Mouse (Mus musculus) urinary bladder, postnatal 14 days (tissue): ENCODE data around the gene Slc22a17.

Experiments used
- DNase-seq: peaks from one replicate; pipeline ENCODE4 v3.0.0; 2021; ENCODE audit warnings: low spot score

The Slc22a17 gene

DNA sequence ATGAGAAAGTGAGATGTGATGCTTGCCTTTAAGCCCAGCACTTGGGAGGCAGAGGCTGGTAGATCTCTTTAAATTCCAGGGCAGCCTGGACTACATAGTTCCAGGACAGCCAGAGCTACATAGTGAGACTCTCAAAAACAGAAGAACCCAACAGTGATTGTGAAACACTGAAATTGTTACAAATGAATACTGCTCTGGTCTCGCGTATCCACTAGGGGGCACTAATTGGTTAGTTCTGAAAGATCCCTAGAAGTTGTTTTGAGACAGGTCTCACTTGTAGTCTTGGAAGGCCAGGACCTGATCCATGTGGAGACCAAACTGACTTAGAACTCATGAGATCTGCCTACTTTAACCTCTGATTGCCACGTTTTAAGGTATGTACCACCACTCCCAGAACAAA is 12.5 kb downstream of the Slc22a17 start:
- DNase-seq = peak; percentile 77

DNA sequence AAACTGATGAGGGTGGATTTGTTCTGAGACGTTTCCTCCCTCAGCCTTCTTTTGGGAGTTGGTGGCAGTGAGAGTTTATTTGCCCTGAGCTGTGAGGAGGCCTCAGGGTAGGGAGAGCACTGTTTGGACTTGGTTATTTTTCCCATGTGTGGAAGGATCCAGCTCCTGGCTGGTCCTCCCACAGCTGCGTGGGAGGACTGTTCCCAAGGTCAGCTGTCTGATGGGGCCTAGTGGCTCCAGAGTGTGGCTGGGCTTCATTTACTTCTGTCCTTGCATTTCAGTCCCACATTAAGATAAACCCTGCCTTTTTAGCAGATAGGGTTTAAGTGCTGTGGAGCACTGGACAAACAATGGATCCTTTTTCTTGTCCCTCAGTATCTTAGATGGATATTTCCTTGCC is 15.5 kb downstream of the Slc22a17 start:
- no peak for DNase-seq

DNA sequence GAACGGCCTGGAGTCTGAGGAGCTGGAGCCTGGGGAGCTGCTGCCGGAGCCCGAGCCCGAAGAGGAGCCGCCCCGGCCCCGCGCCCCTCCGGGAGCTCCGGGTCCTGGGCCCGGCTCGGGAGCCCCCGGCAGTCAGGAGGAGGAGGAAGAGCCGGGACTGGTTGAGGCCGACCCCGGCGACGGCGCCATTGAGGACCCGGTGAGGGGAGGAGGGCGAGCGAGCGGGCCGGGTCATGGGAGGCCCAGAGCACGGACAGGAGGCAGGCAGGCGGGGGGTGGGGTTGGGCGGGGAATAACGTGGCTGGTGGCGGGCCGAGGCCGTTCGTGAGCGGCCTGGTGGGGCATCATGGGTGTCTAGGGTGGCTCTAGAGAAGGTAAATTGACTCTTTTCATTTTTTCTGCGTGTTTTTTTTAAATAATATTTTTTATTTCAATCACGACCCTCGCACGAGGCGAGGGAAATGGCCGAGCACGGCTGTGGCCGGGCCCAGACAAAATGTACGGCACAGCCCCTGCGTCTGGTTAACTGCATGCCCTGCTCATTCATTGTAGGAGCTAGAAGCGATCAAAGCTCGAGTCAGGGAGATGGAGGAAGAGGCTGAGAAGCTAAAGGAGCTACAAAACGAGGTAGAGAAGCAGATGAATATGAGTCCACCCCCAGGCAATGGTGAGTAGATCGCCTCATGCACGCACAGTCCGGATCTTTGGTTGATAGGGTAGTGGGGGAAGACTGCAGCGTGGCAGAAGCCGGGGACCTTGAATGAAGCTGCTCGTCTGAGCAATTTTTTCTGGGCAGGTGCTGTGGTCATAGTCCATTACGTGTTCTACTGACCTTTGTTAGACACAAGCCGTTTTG is 18.4 kb downstream of the Slc22a17 start:
- peak; percentile 65 for DNase-seq

DNA sequence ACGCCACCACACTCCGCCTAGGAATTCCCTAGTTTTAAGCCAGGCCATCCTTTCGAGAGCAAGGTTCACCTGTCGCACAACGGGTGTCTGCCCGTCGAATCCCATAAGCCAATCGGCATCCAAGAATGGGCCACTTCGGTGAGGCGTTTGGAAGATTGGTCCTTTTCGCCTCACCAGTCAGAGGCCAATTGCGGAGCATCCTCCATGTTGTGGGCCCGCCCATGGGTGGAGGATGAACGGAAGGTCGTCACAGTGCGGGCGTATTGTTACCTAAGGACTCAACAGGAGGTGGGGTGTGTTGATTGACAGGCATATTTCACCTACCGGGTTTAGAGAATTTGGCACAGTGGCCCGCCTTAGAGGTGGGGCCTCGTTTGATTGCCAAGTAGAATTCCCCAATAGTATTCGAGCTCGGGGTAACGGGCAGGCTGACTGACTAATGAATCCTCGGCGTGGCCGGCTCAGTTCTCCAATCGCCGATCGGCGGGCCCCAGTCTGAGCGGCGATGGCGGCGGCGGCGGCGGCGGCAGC is 19.2 kb downstream of the Slc22a17 start:
- peak; percentile 96 for DNase-seq

DNA sequence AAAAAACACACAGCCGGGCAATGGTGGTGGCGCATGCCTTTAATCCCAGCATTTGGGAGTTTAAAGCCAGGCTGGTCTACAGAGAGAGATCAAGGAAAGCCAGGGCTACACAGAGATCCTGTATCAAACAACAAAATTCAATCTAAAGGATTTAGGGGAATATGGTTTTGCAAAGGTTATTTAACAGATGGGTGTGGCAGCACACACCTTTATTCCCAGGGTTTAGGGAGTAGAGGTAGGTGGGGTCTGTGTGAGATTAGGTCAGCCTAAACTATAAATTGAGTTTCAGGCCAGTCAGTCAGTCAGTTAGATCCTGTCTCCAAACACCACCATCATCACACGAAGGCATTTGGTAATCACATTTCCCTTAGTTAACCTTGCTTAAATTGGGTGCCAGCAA is 20.7 kb downstream of the Slc22a17 start, which contains the start of gene Pabpn1:
Gene Pabpn1 (plus strand): TSS at position 301 of the 400 bp plus-strand sequence.
- no peak for DNase-seq

DNA sequence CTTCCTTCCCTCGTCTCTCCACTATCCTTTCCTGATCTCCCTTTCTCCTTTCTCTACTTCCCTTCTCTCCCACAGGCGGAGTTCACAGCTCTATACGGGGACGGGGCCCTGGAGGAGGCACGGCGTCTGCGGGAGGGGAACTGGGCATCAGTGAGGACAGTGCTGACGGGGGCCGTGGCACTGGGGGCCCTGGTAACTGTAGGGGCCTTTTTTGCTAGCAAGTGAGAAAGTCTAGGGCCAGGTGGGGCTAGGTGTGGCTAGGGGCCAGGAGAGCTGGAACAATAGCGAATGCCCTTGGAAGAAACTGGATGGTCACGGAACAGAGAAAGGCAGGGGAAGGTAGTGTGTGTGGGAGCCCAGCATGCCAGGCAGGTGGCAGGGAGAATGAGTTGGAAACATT is 27.6 kb downstream of the Slc22a17 start:
- no peak for DNase-seq

DNA sequence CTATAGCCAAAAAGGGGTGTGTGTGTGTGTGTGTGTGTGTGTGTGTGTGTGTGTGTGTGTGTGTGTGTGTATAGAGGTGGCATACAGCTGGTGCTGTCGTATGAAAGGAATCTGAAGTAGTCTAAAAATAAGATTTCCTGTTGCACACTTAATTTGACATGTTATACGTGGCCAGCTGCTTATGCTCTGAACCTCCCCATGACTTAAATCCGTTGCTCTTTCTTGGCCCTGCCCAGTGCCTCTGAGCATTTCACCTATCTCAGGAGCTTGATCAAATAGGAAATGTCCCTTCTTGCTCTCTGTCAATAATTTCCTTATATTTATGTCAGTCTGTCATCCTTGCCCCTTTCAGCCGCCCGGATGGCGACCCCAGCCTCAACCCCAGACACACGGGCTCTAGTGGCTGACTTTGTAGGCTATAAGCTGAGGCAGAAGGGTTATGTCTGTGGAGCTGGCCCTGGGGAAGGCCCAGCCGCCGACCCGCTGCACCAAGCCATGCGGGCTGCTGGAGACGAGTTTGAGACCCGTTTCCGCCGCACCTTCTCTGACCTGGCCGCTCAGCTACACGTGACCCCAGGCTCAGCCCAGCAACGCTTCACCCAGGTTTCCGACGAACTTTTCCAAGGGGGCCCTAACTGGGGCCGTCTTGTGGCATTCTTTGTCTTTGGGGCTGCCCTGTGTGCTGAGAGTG is 28.8 kb downstream of the Slc22a17 start:
- DNase-seq = no peak

DNA sequence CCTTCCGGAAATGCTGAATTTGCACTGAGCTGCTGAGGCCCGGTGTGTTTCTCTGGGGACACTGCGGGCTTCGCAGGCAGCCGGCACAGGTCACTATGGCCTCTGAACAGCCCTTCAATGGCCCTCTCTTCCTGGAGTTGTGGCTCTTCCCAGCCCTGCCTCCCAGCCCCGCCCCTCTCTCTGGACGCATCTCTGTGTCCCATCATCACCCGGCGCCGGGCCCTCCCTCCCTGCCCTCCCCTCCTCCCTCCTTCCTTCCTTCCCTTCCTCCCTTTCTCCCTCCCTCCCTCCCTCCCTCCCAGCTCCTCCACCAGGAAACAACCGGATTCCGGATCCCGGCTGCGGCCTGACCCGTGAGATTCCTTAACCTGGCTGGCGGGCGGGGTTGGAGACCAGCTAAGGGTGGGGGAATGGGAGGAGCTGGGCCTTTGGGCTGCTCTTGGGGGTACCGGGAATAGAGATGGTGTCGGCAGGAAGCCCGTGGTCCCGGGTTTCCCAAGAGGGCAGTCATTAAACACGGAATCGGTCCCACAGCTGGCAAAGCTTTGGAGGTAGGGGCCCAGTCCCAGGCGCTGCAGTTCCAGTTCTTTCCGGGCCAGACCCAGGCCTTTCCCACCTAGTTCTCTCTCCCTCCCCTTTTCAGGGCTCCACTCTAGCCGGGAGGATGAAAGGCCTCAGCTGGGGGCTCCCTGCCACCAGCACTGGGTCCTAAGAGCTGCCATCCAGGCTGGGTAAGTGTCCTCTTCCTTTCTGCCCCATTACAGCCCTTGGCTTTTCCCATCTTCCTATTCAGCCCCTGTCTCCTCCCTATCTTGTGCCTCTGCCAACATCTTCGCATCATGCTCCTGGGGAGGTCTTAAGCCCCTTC is 29.5 kb downstream of the Slc22a17 start, which contains the start of the genes Bcl2l2 and Gm20521:
Gene Bcl2l2 (plus strand): TSS at position 224 of the 868 bp plus-strand sequence.
Gene Gm20521 (plus strand): TSS at position 288 of the 868 bp plus-strand sequence.
- peak; percentile 86 for DNase-seq

DNA sequence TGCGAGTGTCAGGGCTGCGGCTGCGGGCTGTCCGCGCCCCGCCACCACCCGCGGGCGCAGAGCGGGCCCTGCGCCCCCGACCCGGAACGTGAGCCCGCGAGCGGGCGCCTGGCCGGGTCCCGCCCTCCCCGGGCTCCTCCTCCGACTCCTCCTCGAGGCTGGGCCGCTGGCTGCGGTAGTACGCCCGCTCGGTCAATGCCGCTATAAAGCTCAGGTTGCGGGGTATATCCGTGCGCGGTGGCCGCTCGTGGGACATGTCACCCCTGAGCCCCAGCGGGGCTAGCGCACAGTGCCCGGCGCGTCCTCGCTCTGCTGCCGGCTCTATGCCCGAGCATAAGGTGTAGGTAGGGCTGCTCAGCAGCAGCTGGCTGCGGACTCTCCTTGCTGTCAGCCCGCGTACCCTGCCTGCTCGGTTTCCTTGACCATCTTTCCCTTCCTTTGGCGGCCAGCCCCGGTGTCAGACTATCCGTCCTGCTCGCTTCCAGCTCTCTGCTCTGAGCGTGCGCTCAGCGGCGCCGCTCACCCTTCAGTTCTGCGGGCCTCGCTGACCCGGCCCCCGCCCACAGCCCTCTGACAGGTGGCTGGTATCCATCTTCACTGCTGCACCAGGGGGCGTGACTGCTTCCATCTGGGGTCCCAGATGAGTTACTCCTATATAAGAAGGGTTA is 35.8 kb downstream of the Slc22a17 start, which contains the start of gene Ppp1r3e:
Gene Ppp1r3e (minus strand): TSS at position 503 of the 668 bp plus-strand sequence.
- peak; percentile 69 for DNase-seq

DNA sequence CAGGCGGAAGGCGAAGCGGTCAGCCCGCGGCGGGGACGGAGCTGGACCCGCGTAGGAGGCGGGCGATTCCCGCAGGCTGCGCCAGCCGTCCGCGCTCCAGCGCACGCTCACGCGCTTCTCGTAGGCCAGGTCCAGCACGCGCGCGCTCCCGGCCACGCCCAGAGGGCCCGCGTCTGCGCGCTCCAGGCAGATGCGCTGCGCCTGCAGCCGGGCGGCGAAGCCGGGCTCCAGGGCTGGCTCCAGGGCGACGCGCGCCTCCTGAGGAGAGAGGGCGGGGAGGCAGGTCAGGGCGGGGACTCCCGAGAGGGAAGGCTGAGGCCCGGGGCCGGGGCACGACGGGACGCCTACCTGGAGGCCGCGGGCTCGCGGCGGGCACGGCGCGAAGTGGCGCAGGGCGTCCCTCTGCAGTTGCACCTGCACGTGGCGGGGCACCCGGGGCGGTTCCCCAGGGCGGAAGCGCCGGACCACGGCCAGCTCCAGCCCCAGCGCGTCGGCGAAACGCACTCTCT is 36.3 kb downstream of the Slc22a17 start:
- DNase-seq = peak; percentile 90

DNA sequence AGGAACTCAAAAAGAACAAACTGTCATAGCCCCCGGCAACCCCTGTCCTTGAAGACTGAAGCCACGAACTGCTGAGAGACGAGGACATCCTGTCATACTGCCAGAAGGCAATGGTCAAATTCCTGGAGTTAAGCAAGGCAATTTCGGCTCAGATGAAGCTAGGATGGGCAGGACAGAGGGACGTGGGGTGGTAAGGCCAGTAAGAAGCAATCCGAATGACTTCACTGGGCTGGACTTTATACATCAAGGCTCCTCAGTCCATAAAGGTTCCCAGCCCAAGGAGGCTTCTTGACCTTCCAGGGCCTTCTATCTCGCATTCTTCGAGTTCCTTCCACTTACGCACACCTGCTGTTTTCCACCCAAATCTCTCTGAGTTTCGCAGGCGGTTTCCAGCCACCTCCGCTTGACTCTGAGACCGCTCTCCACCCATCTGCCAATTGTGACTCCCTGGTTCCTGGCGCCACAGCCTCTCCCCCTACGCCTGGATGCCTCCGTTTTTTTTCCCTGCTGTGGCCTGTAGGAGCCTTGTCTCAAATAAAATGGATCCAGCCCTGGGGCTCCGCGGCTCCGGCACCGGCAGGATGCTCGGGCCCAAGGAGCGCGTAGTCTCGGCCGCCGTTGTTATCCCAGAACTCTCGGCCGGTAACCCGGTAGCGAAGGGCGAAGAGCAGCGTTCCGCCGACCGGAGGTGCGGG is 36.9 kb downstream of the Slc22a17 start:
- no peak for DNase-seq

DNA sequence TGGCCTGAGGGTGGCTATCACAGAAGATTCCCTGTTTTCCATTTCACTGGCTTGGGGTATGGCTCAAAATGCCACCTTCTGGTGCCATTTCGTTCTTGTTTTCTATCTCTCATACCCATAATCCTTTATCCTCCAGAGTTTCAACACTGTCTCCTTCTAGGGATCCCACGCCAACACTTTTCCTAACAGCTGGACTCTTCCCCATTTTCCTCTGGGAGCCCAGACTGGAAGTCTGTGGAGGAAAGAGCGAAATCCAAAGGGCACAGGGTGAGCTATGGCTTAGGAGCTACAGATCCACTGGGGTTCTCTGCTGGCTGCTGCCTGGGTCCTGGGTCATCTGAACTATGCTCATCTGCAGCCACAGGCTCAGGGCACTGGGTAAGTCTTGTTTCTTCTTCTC is 38.8 kb downstream of the Slc22a17 start:
- no peak for DNase-seq

DNA sequence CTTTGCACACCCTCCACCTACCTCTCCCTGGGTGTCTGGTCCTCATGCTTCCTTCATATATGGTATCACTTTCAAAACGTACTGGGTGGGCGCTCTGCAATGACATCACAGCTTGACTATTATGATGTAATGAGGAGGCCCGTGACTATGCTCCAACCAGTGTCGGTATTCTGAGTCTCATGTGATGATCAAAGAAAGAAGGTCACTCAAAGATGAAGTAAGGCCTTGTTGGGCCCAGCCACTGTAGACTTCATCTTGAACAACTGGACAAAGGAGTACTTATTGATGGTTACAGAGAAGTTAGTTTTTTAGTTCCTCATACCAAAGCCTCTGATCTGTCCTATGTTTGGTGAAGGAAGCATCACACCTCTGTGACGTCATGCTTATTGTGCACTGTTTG is 42.1 kb downstream of the Slc22a17 start, which contains the start of gene Homez:
Gene Homez (minus strand): TSS at position 101 of the 400 bp plus-strand sequence.
- DNase-seq = no peak

DNA sequence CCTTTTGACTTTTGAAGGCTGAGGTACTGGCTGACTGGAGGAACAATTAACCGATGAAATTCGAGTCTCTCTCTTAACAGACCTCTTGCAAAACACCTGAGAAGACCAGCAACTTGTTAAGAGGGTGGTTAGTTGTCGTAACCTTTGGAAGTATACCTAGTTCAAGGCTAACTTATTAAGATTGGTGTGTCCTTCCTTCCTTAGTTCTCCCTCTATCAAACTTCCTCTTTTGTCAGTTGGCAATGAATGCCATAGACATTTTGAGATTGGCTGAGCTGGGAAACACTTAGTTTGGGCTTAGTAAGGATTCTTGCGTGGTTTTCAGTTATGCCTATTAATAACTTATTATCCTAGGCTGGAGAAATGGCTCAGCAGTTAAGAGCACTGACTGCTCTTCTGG is 44.9 kb downstream of the Slc22a17 start:
- no peak for DNase-seq

DNA sequence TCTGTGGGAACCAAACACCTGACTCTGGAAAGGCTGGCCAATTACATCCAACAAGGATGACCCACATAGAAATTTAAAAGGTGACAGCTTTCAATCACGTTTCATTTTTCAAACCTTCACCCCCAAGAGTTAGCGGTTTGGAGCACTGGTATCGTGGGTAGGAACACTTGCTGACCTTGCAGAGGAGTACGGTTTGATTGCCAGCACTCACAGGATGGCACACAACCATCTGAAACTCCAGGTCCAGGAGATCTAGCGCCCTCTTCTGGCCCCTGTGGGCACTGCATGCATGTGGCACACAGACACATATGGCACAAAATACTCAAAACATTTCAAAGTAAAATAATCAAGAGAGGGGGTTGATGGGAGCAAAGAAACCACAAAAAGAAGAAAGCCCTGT is 46.0 kb downstream of the Slc22a17 start:
- DNase-seq = no peak

DNA sequence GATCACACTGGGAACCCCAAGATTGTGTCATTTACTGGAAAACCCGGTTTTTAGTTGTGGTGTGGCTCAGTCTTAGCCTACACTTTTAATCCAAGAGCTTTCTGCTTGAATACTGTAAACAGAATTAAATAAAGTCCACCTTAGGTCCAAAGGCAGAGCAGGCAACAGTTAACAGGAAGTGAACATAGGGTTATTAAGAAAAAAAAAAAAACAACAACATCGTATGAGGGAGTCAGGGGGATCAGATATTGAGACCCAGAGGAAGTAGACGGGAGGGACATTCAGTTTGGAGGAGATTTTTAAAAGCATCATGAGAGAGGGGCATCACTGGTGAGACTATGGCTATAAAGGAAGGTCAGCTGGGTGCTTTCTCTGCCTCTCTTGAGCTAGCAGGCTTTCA is 46.7 kb downstream of the Slc22a17 start:
- no peak for DNase-seq

DNA sequence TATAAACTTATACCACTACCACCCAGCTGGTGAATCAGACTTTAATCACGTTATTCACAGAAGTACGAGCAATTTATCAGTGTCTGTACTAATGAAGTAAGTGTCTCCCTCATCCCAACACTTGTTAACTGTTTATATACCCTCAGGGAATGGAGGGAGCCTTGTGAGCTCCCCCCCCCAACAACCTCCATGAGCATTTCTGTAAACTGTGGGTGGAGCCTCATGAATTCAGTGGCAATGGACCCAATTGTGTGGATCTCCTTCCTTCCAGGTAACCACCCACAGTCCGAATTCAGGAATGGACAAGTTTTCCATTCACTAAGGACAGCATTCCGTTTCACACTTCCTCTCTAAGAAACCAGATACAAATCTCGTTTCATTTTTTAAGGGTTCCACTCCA is 47.3 kb downstream of the Slc22a17 start:
- no peak for DNase-seq

DNA sequence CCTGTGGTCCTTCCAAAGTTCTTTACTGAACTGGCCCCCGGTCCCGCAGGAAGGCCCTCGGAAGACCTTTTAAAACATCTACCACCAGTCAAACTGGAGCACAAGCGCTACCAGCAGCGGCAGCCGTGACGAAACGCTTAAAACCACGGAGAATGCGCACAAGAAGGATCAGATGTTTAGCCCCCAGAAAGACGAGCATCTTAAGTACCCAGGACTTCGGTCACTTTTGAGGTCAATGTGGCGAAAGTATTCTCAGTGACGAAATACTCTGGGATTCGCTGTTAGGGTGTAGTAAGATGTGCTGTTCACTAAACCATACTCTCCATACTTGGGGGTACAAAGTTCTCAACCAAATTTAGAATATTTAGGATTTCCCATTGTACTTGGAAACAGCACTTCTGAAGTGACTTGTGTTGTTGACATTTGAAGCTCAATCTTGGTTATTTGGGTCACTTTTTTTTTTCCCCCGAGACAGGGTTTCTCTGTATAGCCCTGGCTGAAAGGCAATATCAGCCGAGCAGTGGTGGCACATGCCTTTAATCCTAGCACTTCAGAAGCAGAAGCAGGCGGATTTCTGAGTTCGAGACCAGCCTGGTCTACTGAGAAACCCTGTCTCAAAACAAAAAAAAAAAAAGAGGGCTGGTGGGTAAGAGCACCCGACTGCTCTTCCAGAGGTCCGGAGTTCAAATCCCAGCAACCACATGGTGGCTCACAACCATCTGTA is 48.5 kb downstream of the Slc22a17 start:
- DNase-seq = no peak

DNA sequence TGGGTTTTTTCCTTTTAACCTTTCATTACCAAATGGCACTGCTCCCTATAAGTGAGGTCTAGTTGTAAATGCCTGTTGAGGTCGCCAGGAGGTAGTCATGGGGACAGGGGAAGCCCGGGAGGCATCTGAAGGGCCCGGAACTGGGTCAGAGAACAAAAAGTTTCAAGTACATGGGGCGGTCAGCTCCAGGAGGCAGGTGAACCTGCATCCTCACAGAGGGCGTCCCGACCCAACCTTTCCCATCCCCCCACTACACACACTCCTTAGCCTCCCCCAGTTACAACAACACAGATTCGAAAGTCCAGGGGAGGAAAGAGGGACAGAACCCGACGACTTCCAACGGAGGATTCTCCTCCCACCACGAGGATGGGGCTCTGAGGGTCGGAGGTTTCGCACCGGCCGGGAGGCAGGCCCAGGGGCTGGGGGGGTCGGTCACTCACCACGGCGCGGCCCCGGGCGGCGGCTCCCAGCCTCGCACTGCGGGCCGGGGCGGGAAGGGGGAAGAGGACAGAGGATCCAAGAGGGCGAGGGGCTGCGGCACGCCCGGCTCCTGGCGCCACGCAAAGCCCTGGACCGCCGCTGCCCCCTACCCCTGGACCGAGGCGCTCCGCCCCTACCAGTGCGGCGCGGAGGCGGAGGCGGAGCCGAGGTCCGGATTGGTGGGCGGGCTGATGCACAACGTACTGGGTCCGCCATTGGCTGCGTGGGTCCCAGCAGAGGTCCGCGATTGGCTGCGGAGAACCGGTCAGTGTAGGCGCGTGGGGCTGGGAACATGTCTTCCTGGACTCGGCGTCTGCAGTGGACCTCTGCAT is 49.2 kb downstream of the Slc22a17 start:
- peak; percentile 94 for DNase-seq
